Mouse (Mus musculus): ENCODE measurements around the gene Gm21858.
"Not testable (repeated sequence)": the region's sequence is repeated elsewhere in the genome, so short reads cannot be mapped to it uniquely, and the experiment has no call there.

Gm21858 gene

GRCm38 (mm10) chrY:55731456-55731855 is at the start of gene Gm21858:
TSS of gene Gm21858 (plus strand) at chrY:55731756.
- in situ Hi-C loops (cut with MboI, MseI) = not testable (repeated sequence)
